Mouse (Mus musculus) fat pad, adult 2 months (tissue): ENCODE results near the gene Eng.

Source experiments
- DNase-seq: peaks from one replicate; pipeline ENCODE4 v3.0.0-alpha.2; 2011; ENCODE audit warnings: low read depth, low spot score; ENCODE audit errors: extremely low read depth

The Eng gene

GRCm38 (mm10) chr2:32620682-32621516 is 25.5 kb upstream of the Eng start:
- no peak for DNase-seq

DNA sequence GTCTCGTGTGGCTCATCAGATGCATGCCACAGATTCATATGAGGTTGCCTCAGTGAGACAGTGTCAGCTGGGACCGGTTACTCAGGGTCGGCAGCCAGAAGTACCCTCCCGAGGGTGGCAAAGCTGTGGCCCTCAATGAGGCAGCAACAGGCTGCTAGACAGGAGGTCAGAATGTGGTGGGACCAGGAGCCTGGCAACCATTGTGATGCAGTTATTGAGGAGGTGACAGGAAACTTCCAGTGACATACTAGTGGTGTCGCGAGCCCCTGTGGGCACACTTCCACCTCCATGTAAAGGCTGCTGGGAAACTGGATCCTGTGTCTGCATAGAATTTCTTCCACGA is 24.9 kb upstream of the Eng start, which contains the start of gene Ak1:
Gene Ak1, plus strand, starts transcription at position 242 of the 343 bp plus-strand sequence.
- no peak for DNase-seq

DNA sequence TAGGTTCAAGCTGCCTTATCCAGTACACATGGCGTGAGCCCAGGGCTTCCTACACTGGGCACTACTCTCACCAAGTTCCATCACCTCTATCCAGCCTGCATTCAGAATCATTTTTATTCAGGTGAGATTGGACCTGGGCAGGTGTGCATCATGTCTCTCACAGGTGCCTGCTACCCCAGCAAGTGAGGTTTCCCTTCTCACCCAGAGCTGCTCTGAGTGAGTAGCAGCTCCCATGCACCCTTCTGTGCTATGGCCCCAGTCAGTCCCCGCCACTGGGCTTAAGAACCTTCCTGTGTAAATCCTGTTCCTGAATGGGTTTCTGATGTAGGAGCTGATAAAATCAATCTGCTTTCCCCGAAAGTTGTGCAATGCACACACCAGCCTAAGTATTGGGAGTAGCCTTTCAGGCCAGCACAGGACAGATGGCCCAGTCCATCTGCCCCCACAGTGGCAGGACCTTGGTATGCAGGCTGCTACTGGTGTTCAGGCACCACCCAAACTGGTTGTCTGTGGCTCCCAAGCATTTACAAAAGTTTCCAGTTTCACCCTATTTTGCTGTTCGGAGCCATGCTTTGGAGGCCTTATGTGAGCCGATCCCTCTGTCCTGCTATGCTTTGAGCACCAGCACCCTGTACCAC is 22.2 kb upstream of the Eng start:
- DNase-seq, result no peak

- no peak for DNase-seq
Measured at GRCm38 (mm10) chr2:32625212-32625872, 21.1 kb upstream of the Eng start.

- DNase-seq, result no peak
Measured at GRCm38 (mm10) chr2:32625873-32626694, 20.3 kb upstream of the Eng start.

DNA sequence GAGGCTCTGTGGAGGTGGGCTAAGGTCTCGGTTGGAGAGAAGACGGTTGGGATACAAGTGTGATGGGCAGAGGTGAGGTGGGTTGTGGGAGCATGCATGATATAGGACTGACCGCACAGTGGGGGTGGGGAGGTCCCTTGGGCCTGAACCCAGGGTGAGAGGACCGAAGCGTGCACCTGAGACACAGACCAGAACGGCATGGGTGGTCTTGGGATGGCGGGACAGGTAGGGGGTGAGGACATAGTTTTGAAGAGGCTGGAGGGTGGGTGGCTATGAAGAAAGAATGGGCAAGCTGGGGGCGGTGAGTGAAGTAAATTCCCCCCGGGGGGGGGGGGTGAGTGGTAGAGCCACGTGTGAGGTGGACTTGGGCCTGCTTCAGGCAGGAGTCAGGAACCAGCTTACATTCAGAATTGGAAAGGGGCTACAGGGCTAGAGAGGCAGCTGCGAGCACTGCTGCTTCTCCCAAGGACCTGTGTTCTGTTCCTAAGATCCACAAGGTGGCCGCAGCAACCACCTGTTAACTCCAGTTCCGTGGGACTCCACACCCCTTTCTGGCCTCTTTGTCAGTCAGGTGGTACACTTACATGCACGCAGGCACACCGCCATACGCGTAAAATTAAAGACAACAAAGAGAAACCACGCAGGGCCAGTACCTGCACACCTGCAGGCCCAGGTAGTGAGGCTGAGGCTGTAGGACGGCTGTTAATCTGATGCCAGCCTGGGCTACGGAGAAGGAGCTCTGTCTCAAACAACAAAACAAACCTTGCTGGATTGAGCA is 18.9 kb upstream of the Eng start:
- no peak for DNase-seq

GRCm38 (mm10) chr2:32628044-32628550 is 18.3 kb upstream of the Eng start:
- DNase-seq, result no peak

GRCm38 (mm10) chr2:32628729-32629128 is 17.7 kb upstream of the Eng start:
- no peak for DNase-seq

DNA sequence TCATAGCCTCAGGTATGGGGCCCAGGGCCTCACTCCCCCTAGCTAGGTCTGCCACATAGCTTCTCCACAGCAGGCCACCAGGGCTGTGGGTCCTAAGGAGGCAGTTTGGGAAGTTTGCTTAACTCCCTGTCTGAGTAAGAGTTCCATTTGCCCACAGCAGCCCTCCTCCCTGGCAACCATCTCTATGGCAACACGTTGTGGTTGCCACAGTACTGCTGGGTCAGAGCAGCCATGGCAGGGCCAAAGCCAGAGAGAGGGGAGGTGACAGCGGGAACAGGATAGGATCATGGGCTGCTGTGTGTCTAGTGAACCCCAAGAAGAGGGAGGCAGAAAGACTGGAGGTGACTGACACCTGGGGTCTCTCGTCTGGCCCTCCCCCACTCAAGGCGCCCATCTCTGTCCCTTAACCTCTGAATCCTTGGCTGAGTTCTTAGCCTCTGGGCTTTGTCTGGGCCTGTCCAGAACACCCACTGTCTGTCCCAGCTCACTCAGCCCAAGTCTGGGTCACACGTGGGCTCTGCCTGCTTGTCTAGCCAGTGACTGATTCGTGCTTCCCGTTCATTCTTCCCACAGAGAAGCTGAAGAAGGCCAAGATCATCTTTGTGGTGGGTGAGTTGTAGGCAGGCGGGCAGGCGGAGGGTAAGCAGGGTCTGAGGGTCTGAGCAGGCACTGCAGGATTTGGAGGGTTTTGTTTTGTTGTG is 17.0 kb upstream of the Eng start:
- DNase-seq, result no peak

GRCm38 (mm10) chr2:32630036-32630435 is 16.4 kb upstream of the Eng start:
- DNase-seq, result no peak

GRCm38 (mm10) chr2:32631046-32631445 is 15.3 kb upstream of the Eng start:
- no peak for DNase-seq

DNA sequence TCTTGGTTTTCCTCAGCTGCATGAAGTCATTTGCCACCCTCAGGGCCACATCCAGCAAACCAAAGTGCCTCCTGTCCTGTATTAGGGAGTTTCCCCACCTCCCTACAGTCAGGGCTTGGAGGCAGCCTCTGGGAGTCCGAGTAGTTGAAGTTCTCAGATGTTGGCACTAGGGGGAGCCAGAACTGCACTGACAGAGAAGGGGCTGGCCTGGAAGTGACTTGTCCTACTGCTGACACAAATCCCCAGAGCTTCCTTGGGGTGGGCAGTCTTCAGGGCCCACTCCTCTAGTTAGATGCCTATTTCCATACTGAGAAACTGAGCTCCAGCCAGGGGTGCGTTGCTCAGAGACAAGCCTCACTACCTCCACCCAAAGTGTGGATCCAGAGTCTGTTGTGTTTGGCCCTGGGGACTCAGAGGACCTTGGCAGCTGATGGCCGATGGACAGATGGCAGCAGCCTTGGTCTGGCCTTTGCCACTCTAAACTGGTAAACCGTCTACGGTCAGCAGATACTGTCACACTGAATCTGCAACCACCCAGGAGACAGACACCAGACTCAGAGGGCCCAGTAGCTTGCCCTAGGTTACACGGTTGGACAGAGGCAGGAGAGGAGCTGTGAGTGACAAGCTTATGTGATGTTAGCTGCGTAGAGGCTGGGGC is 14.5 kb upstream of the Eng start:
- no peak for DNase-seq

GRCm38 (mm10) chr2:32633660-32634059 is 12.7 kb upstream of the Eng start:
- no peak for DNase-seq

DNA sequence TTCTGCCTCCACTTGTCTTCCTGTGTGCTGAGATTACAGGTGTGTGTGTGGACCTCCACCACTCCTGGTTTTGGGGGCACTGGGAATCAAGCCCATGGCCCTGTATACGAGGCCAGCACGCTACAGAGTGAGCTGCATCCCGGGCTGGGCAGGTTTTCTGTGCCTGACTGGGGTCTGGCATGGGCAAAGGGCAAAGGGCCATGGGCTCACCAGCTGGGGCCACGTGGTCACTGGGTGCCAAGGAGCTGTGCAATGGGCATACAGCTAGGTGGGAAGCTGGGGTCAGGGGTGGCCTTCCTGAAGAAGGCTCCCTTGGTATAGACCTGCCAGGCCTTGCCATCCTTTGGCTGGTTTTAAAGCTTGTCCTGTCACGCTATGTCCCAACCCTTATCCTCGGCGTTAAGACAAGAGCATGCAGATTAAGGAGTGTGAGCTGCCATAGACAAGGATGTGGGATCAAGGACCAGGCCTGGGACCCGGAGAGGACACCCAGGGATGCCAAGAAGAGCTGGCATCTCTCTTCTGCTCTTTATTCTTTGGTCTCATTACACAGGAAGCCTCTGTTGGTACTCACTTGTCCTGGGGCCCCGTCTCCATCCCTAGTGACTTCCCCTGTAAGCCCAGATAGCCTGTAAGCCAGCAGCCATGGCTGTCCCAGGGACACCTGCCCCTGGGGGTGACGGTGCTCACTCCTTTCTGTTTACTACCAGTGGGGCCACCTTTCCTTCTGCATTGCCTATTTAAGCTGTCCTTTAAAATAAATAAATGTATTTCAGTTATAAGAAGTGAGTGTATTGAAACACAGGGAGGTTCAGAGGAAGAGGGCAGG is 11.9 kb upstream of the Eng start:
- DNase-seq, result no peak

GRCm38 (mm10) chr2:32636617-32637016 is 9.8 kb upstream of the Eng start:
- DNase-seq, result no peak

DNA sequence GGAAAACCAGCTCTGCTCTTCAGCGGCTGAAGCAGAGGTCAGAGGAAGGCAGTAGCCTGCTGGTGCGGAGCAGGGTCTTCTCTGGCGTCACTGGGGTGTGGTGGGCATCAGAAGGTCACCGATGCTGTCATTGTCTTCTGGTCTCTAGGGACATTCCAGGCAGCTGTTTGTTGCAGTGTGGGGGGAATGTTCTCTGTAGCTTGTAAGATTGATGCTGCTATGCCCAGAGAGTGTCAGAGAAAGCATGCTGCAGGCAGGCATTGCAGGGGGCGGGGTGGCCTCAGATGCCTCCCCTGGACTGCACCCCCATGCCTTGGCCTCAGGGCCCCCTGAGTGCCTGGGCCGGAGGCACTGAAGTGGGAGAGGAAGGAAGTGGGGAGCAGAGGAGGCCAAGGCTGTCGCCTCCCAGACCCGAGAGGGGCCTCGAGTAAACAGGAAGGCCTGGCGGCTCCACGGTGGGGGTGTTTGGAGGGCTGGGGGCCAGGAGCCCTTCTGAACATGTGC is 8.6 kb upstream of the Eng start:
- no peak for DNase-seq

DNA sequence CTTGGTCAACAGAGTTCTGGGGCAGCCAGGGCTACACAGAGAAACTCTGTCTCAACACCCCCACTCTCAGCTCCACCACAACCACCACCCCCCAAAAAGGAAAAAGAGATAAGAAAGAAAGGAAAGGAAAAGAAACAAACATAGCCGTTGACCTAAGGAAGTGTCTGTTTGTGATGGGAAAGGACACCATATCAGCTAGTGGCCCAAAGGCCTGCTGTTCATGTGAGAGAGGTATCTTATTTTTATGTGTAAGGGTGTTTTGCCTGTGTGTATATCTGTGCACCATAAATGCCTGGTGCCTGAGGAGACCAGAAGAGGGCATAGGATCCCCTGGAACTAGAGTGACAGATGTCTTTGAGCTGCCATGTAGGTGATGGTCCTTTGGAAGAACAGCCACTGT is 6.8 kb upstream of the Eng start:
- DNase-seq, result no peak

DNA sequence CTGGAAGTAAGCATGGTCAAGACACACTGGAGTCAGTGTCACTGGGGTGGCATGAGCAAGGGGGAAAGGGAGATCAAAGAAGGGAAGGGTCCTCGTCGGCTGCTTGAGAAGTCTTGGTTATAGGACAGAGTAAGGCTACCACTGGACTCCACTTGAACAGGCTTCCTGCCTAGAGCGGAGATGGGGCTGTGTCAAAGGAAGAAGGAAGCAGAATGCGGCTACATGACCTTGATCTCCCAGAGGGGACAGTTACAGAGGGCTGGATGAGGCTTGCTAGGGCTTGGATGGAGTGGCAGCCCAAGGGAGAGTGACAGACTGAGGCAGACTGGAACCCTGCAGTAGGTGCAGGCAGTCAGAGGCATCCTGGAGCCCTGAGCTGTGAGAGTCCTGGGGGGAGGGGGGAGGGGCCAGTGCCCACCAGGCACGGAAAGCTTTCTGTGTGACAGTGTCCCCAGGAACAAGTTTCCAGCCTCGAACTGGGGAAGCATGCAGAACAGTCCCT is 5.8 kb upstream of the Eng start:
- DNase-seq, result no peak
